Mouse (Mus musculus) Patski (cell line): ENCODE results near the gene Dcakd. TPM values are rescaled to one million over a fixed set of nuclear protein-coding genes. Genes with fewer than 3 reads are reported as not detected.

ENCODE experiments used
- ATAC-seq: fragments of 100-300 bp; one replicate; pipeline ENCODE4 v1.8.0; 2021
- CTCF ChIA-PET: fragments of 350-600 bp; sonication (Branson Sonifier 250); formaldehyde crosslinking; loops from one replicate; lab custom pipeline; 2022; ENCODE audit warnings: inconsistent platforms; lab: Charles Lee
- POLR2A ChIA-PET: fragments of 350-600 bp; sonication (Branson Sonifier 250); formaldehyde crosslinking; loops from one replicate; lab custom pipeline; 2022; ENCODE audit warnings: antibody characterized with exemption, inconsistent platforms; lab: Charles Lee
- DNase-seq: peaks from one replicate; pipeline ENCODE4 v3.0.0-alpha.2; 2011; ENCODE audit warnings: low read depth, low spot score
- H3K27me3 ChIP-seq: fragments of 371-371 bp; one replicate; pipeline ENCODE4 v1.5.1; 2021
- CTCF ChIP-seq: fragments of 100-300 bp; IDR thresholded peaks from one replicate; pipeline ENCODE4 v1.5.1; 2021
- in situ Hi-C: fragments of 300-500 bp; cut with MboI; formaldehyde crosslinking; loops from 3 replicates; pipeline ENCODE4 v1.11.1; 2018; ENCODE audit warnings: low pct_unique_long_range_greater_than_20kb, mixed read lengths
- polyA plus RNA-seq: library from polyadenylated mRNA; unstranded; gene quantifications from one replicate; pipeline ENCODE4 v1.2.3, GENCODE M21; 2021

Gene Dcakd
- polyA plus RNA-seq, 1 experiment from 2014 or later = 60.6 TPM

DNA sequence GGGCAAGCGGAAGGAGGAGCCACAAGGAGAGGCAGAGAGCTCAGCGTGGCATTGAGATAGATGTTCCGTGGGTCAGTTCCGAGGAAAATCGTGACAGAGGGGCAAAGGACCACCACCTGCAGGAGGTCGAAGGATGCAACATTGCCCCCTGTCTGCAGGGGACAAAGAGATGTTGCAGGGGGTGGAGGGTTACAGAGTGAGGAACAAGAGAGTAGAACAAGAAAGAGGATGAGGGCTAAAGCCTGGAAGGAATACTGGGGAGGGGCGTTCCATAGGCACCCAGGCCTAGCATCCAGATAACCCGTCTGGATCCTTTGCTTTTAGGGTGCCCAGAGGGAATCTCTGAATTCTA is 81.2 kb downstream of the Dcakd start:
- ChIA-PET CTCF (interaction anchor here (0.9 to 1.8 kb wide), 2 partner anchors 23 to 29 kb away, joined by 4 to 5 read pairs; no protein-coding TSS in a partner anchor), POLR2A (no interaction called here)
- in situ Hi-C loops = no loop called here
- TF ChIP-seq CTCF = no peak
- H3K27me3 ChIP-seq = no peaks in the 10 kb centered on the region
- ATAC-seq (no peak), DNase-seq (no peak)

DNA sequence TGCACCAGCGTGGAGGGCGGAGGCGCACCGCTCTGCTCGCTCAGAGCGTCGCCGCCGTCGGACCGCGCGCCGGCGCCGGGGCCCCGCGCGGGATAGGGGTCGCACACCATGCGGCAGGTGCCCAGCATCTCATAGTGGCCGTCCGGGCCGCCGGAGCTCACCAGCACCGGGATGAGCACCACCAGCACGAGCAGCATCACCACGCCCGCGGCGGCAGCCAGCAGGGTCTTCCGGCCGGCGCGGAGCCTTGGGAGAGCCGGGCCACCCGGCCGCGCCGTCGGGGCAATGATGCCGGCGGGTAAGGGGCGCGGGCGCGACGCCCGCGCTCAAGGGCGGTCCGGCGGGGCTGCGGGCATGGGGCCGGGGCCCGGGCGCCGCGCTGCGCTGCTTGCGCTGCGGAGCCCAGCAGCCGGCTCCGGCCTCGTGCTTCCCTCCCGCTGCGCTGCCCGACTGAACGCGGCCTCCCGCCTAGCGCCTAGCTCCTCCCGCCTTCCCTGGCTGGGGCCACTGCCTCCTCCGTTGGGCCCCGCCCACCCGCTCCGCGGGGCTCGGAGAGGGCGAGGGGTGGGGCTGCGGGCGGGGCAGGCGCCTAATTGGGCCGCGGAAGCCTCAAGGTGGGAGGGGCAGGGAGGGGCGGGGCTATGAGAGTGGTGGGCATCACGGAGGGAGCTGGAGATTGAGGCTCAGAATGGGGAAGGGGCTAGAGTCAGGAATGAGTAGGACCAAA is 81.7 kb downstream of the Dcakd start, which contains the start of gene C1ql1:
C1ql1 (minus strand) TSS at position 424 of the 727 bp plus-strand sequence.
- CTCF ChIA-PET = interaction anchor here (1.8 kb wide), 1 partner anchor 23 kb away, joined by 5 read pairs; no protein-coding TSS in a partner anchor
- in situ Hi-C loops = no loop called here
- ATAC-seq (peak; percentile 68), DNase-seq (peak; percentile 54)
- H3K27me3 ChIP-seq = no peaks in the 10 kb centered on the region
- no peak for TF ChIP-seq CTCF
- POLR2A ChIA-PET = interaction anchor here (0.6 kb wide), 1 partner anchor 393 kb away, joined by 8 read pairs; no protein-coding TSS in a partner anchor

DNA sequence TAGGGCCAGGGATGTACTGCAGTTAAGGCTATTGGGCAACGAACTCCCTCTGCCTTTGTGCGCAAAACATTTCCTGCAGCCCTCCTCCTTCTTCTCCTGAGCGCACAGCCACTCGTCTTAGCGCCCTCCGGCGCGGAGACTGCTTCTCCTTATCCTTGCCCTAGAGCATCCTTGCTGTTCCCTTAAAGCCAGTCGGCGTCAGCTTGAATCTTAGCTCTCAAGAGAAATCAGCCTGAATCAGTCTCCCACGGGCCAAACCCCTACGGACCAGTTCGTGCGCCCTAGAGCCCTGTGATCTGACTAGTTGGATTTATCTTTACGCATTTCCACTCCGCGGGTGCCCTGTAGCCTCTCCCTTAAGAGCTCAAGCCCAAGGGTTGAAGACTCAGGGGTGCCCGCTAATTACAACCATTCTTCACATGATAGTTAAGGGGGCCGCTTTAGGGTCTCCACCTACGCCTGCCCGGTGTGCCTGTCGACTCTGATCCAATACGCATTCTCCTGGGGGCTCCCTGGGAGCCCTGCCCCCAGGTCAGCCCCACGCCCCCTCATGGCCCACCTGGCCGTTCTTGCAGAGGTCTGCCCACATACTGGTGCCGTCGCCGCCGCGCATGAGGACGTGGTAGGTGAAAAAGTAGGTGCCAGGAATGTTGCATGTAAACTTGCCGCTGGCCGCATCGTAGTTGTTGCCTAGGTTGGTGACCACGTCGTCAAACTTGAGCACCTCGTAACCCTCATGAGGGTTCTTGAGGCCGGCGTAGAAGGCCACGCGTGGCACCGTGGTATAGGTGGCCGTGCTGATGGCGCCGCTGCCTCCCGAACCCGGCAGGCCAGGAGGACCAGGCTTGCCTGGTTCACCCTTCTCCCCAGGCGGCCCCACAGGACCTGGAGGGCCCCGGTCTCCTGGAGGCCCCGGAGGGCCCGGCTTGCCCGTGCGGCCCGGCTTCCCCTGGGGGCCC is 82.5 kb downstream of the Dcakd start:
- ATAC-seq (peak; percentile 10), DNase-seq (no peak)
- ChIA-PET POLR2A (interaction anchor here (0.6 to 1.1 kb wide), 3 partner anchors 41 to 392 kb away, joined by 3 to 8 read pairs (median 4); no protein-coding TSS in a partner anchor), CTCF (interaction anchor here (1.2 to 1.8 kb wide), 3 partner anchors 10 to 47 kb away, joined by 3 to 5 read pairs (median 5); no protein-coding TSS in a partner anchor)
- no peaks in the 10 kb centered on the region for H3K27me3 ChIP-seq
- TF ChIP-seq CTCF = no peak
- in situ Hi-C loops = no loop called here

Other genes starting within 250 kb of the Dcakd start
- 33.9 TPM for gene Gjc1, start 208.6 kb downstream of the Dcakd start, polyA plus RNA-seq
- not detected for gene Higd1b, start 192.5 kb downstream of the Dcakd start, polyA plus RNA-seq
- 120 TPM for gene Eftud2, start 147.3 kb downstream of the Dcakd start, polyA plus RNA-seq
- 6.0 TPM for gene Ccdc103, start 147.1 kb downstream of the Dcakd start, polyA plus RNA-seq
- gene Fam187a, start 143.2 kb downstream of the Dcakd start, polyA plus RNA-seq = 0.26 TPM
- 0.44 TPM for gene Gfap, start 127.4 kb downstream of the Dcakd start, polyA plus RNA-seq
- 13.4 TPM for gene Kif18b, start 103.2 kb downstream of the Dcakd start, polyA plus RNA-seq
- gene C1ql1, start 81.6 kb downstream of the Dcakd start, polyA plus RNA-seq = 19.6 TPM
- gene Nmt1, start 143 bp downstream of the Dcakd start, polyA plus RNA-seq = 87.5 TPM
- 56.1 TPM for gene Plcd3, start 73.3 kb upstream of the Dcakd start, polyA plus RNA-seq
- gene Acbd4, start 73.3 kb upstream of the Dcakd start, polyA plus RNA-seq = 100 TPM
- gene Hexim1, start 87.9 kb upstream of the Dcakd start, polyA plus RNA-seq = 47.5 TPM
- gene Hexim2, start 104.1 kb upstream of the Dcakd start, polyA plus RNA-seq = 20.6 TPM
- gene Fmnl1, start 142.8 kb upstream of the Dcakd start, polyA plus RNA-seq = 22.4 TPM
- gene 1700023F06Rik, start 180.2 kb upstream of the Dcakd start, polyA plus RNA-seq = 0.17 TPM
- not detected for gene Spata32, start 190.1 kb upstream of the Dcakd start, polyA plus RNA-seq
- 16.8 TPM for gene Map3k14, start 239.1 kb upstream of the Dcakd start, polyA plus RNA-seq